In genomic region chr17:25188150-25189031, GRCm38 (mm10) we compare ENCODE assay signal across 7 mouse cellular contexts. TPM values are rescaled to one million over a fixed set of nuclear protein-coding genes. Genes with fewer than 3 reads are reported as not detected.
DNase-seq lines count a peak whose midpoint lies in the region; ATAC-seq and TF ChIP-seq lines count a peak whose summit lies in the region.

Unkl (plus strand) TSS chr17:25188397.

- no peaks in the 10 kb centered on the region for H3K27me3 ChIP-seq in intestine, embryonic 14.5 days (replicated peaks; ENCODE audit: control insufficient read depth, insufficient read depth, low read length)
- H3K27me3 ChIP-seq in limb, embryonic 10.5 days (ENCODE audit: low read depth, poor library complexity, severe bottlenecking), result no peaks in the 10 kb centered on the region
- no peaks in the 10 kb centered on the region for H3K27me3 ChIP-seq in midbrain, embryonic 12.5 days

- H3K4me3 ChIP-seq in cortical plate, adult 2 months (ENCODE audit: insufficient read depth, low read length), result peak within 1 kb of the TSS; percentile 91
- peak within 1 kb of the TSS; percentile 84 for H3K4me3 ChIP-seq in intestine, embryonic 14.5 days (ENCODE audit: low read depth, low read length)
- H3K4me3 ChIP-seq in limb, embryonic 10.5 days, result peak within 1 kb of the TSS; percentile 91
- H3K4me3 ChIP-seq in midbrain, embryonic 12.5 days, result peak within 1 kb of the TSS; percentile 99

- TF ChIP-seq CTCF in cortical plate, adult 2 months (IDR thresholded peaks at IDR 0.05; ENCODE audit: extremely low read depth, insufficient read depth, low read length), result no peak

- no peaks in the 10 kb centered on the region for H3K9me3 ChIP-seq in intestine, embryonic 14.5 days (ENCODE audit: control insufficient read depth, low read length)
- no peaks in the 10 kb centered on the region for H3K9me3 ChIP-seq in limb, embryonic 10.5 days (replicated peaks)
- H3K9me3 ChIP-seq in midbrain, embryonic 12.5 days, result no peaks in the 10 kb centered on the region

- DNase-seq in adipocyte (ENCODE audit: low spot score), result peak; percentile 54
- DNase-seq in gastrocnemius, postnatal 36 days, result peak; percentile 66 to 72
- peak; percentile 86 for DNase-seq in intestine, embryonic 14.5 days (ENCODE audit: low spot score)
- peak; percentile 89 for DNase-seq in limb, embryonic 10.5 days (ENCODE audit: low spot score)
- DNase-seq in skeletal muscle tissue, adult 2 months (ENCODE audit: low read depth, low spot score), result peak; percentile 54

- H3K4me2 ChIP-seq in intestine, embryonic 14.5 days (ENCODE audit: low read length), result peak within 1 kb of the TSS; percentile 85
- peak within 1 kb of the TSS; percentile 90 for H3K4me2 ChIP-seq in midbrain, embryonic 12.5 days (replicated peaks)

- peaks cover 26% of the 10 kb centered on the region for H3K36me3 ChIP-seq in intestine, embryonic 14.5 days (ENCODE audit: control insufficient read depth, insufficient read depth, low read length)
- H3K36me3 ChIP-seq in limb, embryonic 10.5 days, result peaks cover 34% of the 10 kb centered on the region
- H3K36me3 ChIP-seq in midbrain, embryonic 12.5 days, result 0 out of 2 replicates have a peak, but pooled peaks cover 16% of the 10 kb centered on the region

- intact Hi-C loops in gastrocnemius, postnatal 36 days (cut with DNase I), result loop anchor here (5.0 kb wide), 1 partner anchor 84 kb away; the partner anchor contains the start of gene Ube2i

- under 1% methylated on average over 90 of the region's 104 CpGs for WGBS in intestine, embryonic 14.5 days
- under 1% methylated on average over 82 of the region's 104 CpGs for WGBS in limb, embryonic 10.5 days
- under 1% methylated on average over 82 of the region's 104 CpGs for WGBS in midbrain, embryonic 12.5 days

- peak within 1 kb of the TSS; percentile 91 for H3K9ac ChIP-seq in intestine, embryonic 14.5 days (ENCODE audit: low read length)
- H3K9ac ChIP-seq in midbrain, embryonic 12.5 days (replicated peaks), result peak within 1 kb of the TSS; percentile 90

- TF ChIP-seq POLR2A in cortical plate, adult 2 months (IDR thresholded peaks at IDR 0.05; ENCODE audit: extremely low read depth, insufficient read depth, low read length), result no peak

- H3K27ac ChIP-seq in cortical plate, adult 2 months (ENCODE audit: insufficient read depth, low read length), result peak within 1 kb of the TSS; percentile 85
- peak within 1 kb of the TSS; percentile 77 for H3K27ac ChIP-seq in intestine, embryonic 14.5 days (ENCODE audit: low read depth)
- H3K27ac ChIP-seq in limb, embryonic 10.5 days, result peak within 1 kb of the TSS; percentile 92
- peak within 1 kb of the TSS; percentile 68 for H3K27ac ChIP-seq in midbrain, embryonic 12.5 days (replicated peaks)

- ATAC-seq in intestine, embryonic 14.5 days (replicated peaks; ENCODE audit: low FRiP score, low TSS enrichment, low read depth), result peak; percentile 39; the same call in 1 of the 2 replicates
- ATAC-seq in midbrain, embryonic 12.5 days (ENCODE audit: low FRiP score, low read depth), result peak; percentile 57

- H3K4me1 ChIP-seq in cortical plate, adult 2 months (ENCODE audit: control insufficient read depth, insufficient read depth, low read length), result peaks cover 2% of the 10 kb centered on the region
- peaks cover 20% of the 10 kb centered on the region for H3K4me1 ChIP-seq in intestine, embryonic 14.5 days (replicated peaks; ENCODE audit: control insufficient read depth, insufficient read depth, low read length)
- peaks cover 33% of the 10 kb centered on the region for H3K4me1 ChIP-seq in limb, embryonic 10.5 days
- peaks cover 26% of the 10 kb centered on the region for H3K4me1 ChIP-seq in midbrain, embryonic 12.5 days

RNA-seq across cellular contexts. Expression of gene Unkl, which starts in this region (rescaled TPM):
- polyA plus RNA-seq in cortical plate, adult 2 months (2012; rRNA removed), result 37.6 and 42.9 TPM in 2 replicates
- 1 to 10 TPM; 4.9 to 5.6 TPM for total RNA-seq in gastrocnemius, postnatal 36 days (2021)
- 4.8 and 6.2 TPM in 2 replicates for polyA plus RNA-seq in intestine, embryonic 14.5 days (2014; fragmentation: Nextera tagmentation; extraction: Ambion mirVana)
- 9.1 and 10.0 TPM in 2 replicates for polyA plus RNA-seq in limb, embryonic 10.5 days (2016; fragmentation: Nextera tagmentation; extraction: Ambion mirVana)
- 10.0 and 10.9 TPM in 2 replicates for polyA plus RNA-seq in midbrain, embryonic 12.5 days (2016; fragmentation: Nextera tagmentation; extraction: Ambion mirVana)

Comparison
In these comparisons a context has a peak if more than half of its experiments do, and no peak if none do; other contexts are left out.
1. Peak in every context shown above with its lines: DNase-seq, ATAC-seq, H3K4me3 ChIP-seq and H3K27ac ChIP-seq.